Mouse (Mus musculus) CH12.LX (cell line): Measurements from ENCODE around the gene Brf1.

Experiments used
- BHLHE40 ChIP-seq: IDR thresholded peaks from 2 replicates; pipeline ENCODE4 v1.6.1; 2011; ENCODE audit warnings: mild to moderate bottlenecking, low read depth, low read length, improper control_type of control experiment
- CHD1 ChIP-seq: IDR thresholded peaks from 2 replicates; pipeline ENCODE4 v1.6.1; 2012; ENCODE audit warnings: low read depth, low read length, improper control_type of control experiment, inconsistent platforms
- CHD2 ChIP-seq: IDR thresholded peaks from 2 replicates; pipeline ENCODE4 v1.6.1; 2011; ENCODE audit warnings: low read length, improper control_type of control experiment
- CTCF ChIP-seq, 2 experiments: IDR thresholded peaks in 1 of 2; conservative IDR thresholded peaks in 1 of 2; 2 replicates each; pipeline ENCODE4 v1.5.1; 2011 to 2012; ENCODE audit warnings: low read depth in 2 of 2, low read length in 2 of 2, improper control_type of control experiment in 1 of 2, inconsistent platforms in 1 of 2, mild to moderate bottlenecking in 1 of 2, moderate library complexity in 1 of 2
- EP300 ChIP-seq: IDR thresholded peaks from 2 replicates; pipeline ENCODE4 v1.6.1; 2011; ENCODE audit warnings: low read length, improper control_type of control experiment
- ETS1 ChIP-seq: conservative IDR thresholded peaks from 2 replicates; pipeline ENCODE4 v1.6.1; 2012; ENCODE audit warnings: low read depth, mild to moderate bottlenecking, inconsistent platforms, low read length, improper control_type of control experiment, moderate library complexity
- HCFC1 ChIP-seq: IDR thresholded peaks from 2 replicates; pipeline ENCODE4 v1.6.1; 2012; ENCODE audit warnings: low read depth, mild to moderate bottlenecking, inconsistent platforms, low read length, improper control_type of control experiment
- MAFK ChIP-seq: IDR thresholded peaks from 2 replicates; pipeline ENCODE4 v1.6.1; 2011; ENCODE audit warnings: low read length, improper control_type of control experiment; ENCODE audit not compliant: insufficient replicate concordance
- MYC ChIP-seq: IDR thresholded peaks from 2 replicates; pipeline ENCODE4 v1.6.1; 2011; ENCODE audit warnings: low read depth, mild to moderate bottlenecking, improper control_type of control experiment, low read length
- POLR2AphosphoS2 ChIP-seq: IDR thresholded peaks from 2 replicates; pipeline ENCODE4 v1.6.1; 2011; ENCODE audit warnings: low read depth, low read length, improper control_type of control experiment
- RAD21 ChIP-seq: IDR thresholded peaks from 2 replicates; pipeline ENCODE4 v1.6.1; 2011; ENCODE audit warnings: low read depth, mild to moderate bottlenecking, low read length, improper control_type of control experiment, moderate library complexity
- TBP ChIP-seq: conservative IDR thresholded peaks from 2 replicates; pipeline ENCODE4 v1.6.1; 2011; ENCODE audit warnings: low read depth, low read length, improper control_type of control experiment
- TCF12 ChIP-seq: IDR thresholded peaks from 2 replicates; pipeline ENCODE4 v1.6.1; 2014; ENCODE audit warnings: low read depth, mild to moderate bottlenecking, inconsistent platforms, low read length, improper control_type of control experiment
- UBTF ChIP-seq: IDR thresholded peaks from 2 replicates; pipeline ENCODE4 v1.6.1; 2012; ENCODE audit warnings: low read depth, mild to moderate bottlenecking, inconsistent platforms, low read length, improper control_type of control experiment, moderate library complexity

- no peak for TF ChIP-seq ETS1
- no peak for TF ChIP-seq CTCF (conservative IDR thresholded peaks at IDR 0.05 in 1 of 2, IDR thresholded peaks at IDR 0.05 in 1 of 2; ENCODE audit: low read depth in 2 of 2, low read length in 2 of 2)
- TF ChIP-seq TCF12 = no peak
- TF ChIP-seq BHLHE40 = no peak
- no peak for TF ChIP-seq MAFK
- no peak for TF ChIP-seq HCFC1
- no peak for TF ChIP-seq CHD2
- no peak for TF ChIP-seq EP300
- TF ChIP-seq POLR2AphosphoS2 = no peak
- TF ChIP-seq CHD1 = no peak
- no peak for TF ChIP-seq RAD21
- TF ChIP-seq MYC = no peak
- no peak for TF ChIP-seq TBP
- no peak for TF ChIP-seq UBTF
Observed at GRCm38 (mm10) chr12:112937906-112938305, 62.6 kb downstream of the Brf1 start.
